Mouse (Mus musculus) gastrocnemius, postnatal 25 days (tissue): ENCODE results near the gene Ctnna2. TPM values are rescaled to one million over a fixed set of nuclear protein-coding genes. Genes with fewer than 3 reads are reported as not detected.

Source experiments
- DNase-seq: peaks from one replicate; pipeline ENCODE4 v3.0.0; 2022
- total RNA-seq, 2 experiments: library from RNA; stranded (reverse); gene quantifications; 1 replicate in 1 of 2; 2 replicates in 1 of 2; pipeline ENCODE4 v1.2.3; 2021

Ctnna2 gene
- total RNA-seq, 2 experiments from 2014 or later: not detected

DNA sequence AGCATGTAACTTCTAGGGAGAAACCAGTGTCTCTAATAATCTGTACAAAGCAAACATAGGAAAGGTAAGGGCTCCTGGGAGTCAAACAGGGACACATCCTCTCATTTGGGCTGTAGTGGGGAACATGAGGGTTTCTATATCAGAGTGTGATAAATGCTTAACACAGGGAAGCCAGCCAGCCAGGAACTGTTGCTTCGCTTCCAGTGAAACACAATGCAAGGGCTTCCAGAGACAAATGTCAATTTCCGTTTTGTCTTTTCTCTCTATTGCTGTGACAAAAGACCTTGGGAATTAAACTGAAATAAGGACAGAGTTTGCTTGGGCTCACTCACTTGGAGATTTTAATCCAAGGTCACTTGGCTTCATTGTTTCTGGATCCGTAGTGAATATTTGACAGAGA, 162.4 kb downstream of the Ctnna2 start:
- no peak for DNase-seq

DNA sequence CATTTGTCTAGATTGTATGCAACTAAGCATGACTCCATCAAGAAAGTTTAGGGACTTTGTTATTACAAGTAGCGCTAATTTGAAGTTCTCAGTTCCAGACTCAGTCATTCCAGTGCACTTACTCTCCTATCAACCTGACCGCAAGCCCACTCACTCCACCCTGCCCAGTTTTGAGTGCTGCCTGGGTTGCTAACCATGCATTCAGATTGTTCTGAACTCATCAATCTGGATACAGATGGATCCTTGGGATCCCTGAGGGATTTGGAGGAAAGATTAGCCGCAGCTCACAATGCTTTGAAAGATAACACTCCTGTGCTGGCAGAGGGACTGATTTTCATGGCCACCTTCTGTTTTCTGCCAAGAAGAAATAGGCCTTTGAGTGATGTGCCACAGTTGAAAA, 168.5 kb downstream of the Ctnna2 start:
- no peak for DNase-seq

DNA sequence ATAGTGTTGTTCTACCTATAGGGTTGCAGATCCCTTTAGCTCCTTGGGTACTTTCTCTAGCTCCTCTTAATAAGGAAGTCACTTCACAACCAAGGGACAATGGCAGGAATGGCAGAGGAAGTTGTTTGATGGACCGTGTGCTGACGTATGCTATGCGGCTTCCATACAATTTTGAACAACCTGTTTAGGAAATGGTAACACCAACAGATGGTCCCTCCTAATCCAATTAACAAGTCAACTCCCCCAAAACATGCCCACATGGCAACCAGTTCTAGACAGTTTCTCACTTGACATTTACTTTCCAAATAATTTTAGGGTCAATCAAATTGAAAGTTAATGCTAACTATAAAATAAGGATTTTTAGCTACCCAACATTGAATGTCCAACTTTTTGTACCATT, 176.9 kb downstream of the Ctnna2 start:
- no peak for DNase-seq

DNA sequence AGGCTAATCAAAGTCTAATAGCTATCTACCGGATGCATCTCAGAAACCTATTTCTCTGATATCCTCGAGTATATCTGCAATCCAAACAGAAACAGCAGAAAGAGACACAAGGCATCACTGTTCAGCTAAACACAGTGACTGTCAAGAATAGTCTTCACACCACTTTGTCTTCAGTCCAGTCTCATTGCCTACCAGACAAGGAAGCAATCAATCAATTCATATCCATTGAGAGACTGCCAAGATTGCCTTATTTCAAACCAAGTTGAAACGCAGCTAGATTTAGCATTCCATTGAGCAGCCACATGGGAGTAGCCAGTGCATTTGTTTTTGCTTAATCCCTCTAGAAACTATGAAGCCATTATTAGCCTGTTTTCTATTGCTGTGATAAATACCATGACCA, 196.2 kb downstream of the Ctnna2 start:
- no peak for DNase-seq

DNA sequence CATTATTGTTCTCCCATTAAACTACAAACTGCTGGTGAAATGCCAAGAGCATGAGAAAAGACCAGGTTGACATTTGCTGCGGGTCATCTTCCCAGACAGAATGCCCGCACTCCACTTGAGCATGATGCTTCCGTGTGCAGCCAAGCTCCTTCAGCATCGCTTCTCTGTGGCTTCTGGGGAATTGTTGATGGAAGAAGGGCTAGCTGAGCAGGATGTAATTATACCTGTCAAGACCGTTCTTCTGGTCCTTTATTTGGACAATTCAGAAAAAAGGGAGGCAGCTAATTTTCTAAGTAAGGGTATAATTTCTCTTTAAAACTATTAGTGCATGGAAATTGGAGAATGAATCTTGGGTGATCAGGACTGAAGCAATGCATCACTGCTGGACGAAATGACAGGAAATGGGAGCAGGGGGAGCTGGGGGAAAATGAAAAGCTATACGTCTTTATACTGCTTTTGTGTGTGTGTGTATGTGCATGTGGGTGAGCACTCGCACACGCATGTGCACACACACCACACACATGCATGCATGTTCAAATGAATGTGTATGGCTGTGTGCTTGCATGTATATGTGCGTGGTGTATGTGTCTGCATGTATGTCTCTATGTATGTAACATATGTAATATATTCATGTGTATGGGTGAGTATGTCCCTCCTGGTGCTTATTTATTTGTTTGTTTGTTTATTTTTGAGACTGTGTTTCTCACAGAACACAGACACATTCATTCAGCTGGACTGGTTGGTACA, 211.0 kb downstream of the Ctnna2 start:
- no peak for DNase-seq

DNA sequence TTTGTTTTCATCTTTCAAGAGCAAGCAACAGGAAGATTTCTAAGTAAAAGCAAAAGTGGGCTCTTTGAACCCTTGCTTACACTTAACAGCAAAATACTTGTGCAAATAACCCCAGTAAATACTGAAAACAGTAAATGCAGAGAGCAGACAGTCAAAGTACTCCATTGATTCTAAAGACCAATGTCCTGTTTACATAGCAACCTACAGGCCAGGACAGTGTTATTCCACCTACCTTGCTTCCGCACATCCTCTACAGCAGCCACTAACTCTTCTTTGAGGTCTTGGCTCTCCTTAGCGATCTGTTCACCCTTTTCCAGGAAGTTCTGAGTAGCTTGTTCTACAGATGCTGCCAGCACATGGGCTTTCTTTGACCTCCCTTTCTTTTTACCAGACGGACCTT, 221.3 kb downstream of the Ctnna2 start:
- no peak for DNase-seq

DNA sequence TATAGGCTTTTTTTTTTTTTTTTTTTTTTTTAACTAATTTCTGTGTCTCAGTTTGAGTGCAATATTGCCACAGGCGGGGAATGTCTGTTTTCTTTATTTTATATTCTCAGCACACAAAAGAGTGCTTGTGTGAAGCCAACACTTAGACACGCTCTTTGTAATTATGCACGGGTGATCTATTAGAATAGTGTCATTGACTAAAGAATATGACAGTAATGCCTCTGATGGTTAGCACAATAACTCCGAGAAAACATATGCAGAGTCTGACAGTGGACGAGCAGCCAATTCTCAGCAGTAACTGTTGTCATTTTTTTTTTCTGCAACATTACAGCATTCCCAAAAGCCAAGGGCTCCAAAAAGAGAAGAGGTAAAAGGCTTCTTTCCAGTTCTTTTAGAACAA, 234.1 kb downstream of the Ctnna2 start:
- DNase-seq: no peak

DNA sequence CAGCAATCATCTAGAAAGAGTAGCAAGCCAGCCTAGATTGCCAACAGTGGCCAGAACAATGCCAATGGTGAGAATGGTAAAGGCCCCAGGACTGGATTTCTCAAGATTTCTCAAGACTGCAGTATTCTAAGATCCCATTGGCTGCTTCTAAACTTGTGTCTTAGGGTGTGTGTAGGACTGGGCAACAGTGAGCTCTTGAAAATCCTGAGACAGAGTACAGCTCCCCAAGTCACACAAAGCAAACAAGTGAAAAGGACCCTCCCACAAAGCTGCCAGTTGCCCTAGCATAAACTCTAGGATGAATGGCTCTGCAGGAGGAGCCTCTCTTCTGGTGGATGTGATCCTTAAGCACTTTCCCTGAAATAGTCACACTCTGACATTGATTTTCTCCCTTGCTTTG, 235.8 kb downstream of the Ctnna2 start:
- no peak for DNase-seq

DNA sequence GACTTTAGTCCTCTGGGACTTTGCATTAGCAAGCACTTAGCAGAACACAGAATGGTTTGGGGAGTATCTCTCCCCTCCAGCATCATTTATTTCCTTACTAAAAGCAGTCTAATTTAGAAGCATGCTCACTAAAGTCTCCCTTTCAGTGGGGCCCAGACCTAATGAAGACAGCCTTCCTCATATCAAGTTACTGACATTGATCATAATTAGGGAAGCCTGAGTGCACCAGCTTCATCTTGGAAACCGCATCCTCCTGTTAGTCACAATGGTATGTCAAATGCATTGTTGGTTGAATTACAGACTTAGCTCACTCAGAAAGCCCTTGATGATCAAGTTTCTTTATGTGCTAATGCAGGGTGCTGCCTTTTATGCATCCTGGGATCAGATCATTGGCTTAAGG, 236.5 kb downstream of the Ctnna2 start:
- DNase-seq: no peak

DNA sequence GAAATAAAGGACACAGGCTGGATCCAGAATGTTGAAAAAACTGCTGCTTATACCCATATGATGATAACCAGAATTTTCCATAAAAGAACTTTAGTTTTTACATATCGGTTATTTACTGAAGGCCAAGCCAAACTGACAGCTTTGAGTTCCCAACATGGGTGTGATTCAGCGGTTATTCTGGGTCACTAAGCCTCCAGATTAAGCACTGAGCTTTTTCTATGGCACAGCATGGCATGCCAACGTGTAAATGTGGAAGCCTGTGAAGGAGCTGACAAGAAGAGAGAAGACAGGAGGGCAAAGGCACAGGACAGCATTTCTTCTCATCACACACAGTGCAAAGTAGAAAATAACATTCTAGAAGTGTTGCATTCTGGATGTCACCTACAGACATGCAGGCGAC, 240.9 kb downstream of the Ctnna2 start:
- no peak for DNase-seq

DNA sequence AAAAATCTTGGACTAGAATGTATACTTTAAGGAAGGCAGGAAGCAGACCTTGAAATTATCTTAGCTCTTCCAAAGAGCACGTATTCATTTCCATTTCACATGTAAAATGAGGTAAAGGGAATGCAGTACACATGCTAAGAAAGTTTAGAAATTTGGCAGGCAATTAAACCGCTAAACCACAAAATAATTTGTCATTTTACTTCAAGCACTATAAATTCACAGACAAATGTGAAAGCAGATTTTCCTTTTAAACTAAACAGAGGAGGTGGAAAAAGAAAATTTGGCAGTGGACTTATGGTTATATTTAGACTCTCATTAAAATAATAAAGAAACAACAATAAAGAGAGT, 254.6 kb downstream of the Ctnna2 start:
- DNase-seq: no peak

DNA sequence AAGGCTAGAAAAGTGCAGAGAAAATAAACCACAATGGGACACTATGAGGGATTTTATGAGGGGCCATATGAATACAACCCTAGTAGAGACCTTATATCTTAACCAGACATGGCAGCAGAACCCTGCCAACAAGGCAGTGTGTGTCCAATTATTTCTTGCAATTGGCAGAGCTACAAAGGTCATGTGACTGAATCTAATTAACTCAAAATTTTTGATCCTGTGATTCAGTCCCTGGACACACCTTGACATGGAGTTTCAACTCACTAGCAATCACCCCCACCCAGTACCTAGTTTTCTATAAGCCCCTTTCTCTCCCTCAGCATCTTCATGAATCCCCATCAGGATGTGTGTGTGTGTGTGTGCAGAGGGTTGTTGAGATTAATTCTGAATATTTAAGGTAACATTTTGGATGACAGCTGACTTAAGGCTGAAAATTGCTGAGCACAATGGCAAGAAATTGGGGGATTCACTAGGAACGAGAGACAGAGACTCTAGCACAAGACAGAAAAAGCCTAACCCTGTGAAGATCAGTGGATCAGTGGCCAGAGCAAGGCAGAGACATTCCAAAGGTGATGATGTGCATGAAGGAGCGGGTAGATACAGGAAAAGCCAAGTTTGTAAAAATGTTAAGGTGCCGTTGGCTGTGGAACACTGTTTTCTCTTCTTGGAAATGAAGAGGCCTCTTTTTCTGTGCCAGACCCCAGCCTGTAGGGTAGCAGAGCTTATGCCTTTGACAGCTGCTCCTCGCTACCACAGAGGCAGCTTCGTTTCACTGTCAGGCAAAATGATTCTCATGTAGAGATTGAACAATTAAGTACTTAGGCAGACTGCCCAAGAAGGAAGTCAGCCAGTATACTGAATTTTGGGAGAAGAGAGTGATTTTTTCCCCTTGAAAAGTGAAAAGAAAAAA, 255.2 kb downstream of the Ctnna2 start:
- DNase-seq: no peak

DNA sequence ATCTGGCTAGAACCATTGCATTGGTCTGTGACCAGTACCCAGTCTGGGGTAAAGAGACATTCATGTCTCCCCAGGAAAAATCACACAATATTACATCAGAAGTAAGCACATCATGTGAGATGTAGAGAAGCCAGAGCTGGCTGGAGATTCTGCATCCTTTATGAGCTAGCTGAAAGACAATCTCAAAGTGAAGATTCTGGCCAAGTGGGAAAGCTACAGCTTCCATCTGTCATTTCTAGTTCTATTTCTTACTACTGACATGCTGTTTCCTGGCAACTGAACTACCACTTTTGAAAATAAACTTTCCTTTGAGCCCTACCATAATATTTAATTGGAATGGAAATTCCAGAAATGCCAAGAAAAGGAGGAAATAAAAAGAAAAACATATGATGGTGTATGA, 285.4 kb downstream of the Ctnna2 start:
- DNase-seq: no peak

DNA sequence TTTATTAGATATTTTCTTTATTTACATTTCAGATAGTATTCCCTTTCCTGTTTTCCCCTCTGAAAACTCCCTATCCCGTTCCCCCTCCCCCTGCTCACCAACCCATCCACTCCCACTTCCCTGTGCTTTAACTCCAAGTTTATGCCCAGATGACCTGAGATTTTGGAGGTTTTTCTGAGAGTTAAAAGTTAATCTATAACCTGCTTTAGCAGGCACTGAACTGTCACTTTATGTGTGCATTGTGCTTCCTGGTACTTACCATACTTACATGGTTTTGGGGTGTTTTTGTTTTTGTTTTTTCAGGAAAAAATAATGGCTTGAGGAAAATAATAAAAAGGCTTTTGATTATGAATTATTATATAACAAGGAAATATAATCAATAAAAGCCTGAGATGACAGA, 292.3 kb downstream of the Ctnna2 start:
- DNase-seq: no peak

DNA sequence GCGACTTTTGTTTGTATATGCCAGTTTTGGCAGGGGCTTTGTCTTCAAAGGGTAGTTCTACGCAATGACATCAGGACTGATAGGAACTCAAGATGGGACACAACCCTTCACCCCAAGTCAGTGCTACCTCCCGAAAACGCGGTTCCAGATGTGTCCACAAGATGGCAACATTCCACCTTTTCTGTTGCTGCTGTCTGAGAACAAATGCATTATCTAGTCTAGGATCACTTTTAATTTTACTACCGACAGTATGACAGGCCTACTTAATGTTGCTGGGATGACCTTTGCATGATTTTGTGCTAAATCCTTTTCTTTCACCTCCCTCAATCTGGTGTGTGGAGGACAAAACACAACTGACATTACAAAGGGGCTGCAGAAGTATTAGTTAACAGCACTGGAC, 329.4 kb downstream of the Ctnna2 start:
- DNase-seq: no peak

DNA sequence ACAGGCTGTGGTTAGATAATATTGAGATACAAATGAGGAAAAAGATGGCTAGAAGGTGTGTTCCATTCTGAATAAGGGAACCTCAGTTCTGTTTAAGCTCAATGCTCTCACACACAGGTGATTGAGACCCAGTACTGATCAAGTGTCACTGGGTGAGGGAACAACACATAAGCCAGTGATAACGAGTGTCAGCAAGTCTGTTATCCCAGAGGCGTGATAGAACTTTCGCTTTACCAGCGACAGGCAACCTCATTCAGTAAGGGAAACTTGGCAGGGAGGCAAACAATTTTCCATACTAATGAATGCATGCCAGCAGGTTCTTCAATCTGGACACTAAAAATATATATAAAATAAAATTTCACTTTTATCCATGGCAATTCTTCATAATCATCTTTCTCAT, 334.9 kb downstream of the Ctnna2 start:
- no peak for DNase-seq

DNA sequence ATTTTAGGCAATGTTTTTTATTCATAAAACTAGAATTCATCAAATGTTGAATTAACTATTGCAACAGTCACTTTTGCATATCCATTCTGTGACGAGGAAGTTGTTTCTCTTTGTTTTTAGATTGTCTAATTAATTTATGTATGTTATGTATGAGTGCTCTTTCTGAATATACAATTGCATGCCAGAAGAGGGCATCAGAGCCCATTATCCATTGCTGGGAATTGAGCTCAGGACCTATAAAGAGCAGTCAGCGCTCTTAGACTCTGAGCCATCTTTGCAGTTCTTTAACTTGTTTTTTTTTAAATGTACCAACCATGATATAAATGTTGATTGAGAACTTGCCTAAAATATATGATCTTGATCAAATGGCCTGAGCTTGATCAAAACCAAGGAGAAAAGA, 340.7 kb downstream of the Ctnna2 start:
- no peak for DNase-seq

DNA sequence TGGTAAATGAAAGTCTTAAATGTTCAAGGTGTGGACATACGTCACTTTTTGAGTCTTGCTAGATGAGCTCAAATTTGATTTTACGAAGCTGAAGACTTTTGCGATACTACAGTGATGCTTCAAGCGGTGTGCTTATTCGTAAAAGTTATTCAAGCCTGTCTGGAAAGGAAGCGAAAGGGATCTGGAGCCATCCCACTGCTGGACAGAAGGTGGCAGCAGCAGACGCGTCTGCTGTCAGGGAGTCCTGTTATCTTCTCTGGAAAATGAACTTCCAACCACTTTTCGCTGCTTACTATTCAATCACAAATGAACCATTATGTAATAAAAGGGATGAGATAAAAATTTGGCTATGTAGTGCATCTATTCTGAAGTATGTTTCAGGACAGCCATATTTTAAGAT, 345.5 kb downstream of the Ctnna2 start:
- no peak for DNase-seq

DNA sequence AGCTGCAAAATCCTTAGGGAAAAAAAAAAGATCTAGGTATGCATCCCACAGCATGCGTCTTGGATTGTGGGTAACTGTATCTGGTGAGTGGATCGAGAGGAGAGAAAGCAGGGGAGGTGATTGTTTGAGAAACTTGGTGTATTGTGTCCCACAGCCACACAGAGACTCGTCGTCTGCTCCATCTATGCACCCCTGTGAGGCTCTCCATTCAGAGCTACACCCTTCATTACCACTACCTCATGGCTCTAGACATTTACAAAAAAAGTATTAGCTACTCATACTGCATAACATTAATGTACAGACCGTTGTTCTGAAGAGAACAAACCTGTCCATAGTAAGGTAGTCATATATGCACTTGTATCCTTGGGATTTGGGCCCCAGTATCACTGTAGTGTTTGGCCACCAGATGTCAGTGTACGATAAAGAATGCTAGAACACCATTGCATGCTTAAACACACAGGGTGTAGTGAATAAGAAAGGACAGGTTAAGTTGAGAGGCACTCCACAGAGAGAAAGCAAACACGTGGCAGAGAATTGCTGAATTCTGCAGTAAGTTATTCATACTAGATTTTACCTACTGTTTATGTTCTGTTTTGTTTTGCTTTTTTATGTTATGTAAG, 350.8 kb downstream of the Ctnna2 start:
- DNase-seq: no peak

DNA sequence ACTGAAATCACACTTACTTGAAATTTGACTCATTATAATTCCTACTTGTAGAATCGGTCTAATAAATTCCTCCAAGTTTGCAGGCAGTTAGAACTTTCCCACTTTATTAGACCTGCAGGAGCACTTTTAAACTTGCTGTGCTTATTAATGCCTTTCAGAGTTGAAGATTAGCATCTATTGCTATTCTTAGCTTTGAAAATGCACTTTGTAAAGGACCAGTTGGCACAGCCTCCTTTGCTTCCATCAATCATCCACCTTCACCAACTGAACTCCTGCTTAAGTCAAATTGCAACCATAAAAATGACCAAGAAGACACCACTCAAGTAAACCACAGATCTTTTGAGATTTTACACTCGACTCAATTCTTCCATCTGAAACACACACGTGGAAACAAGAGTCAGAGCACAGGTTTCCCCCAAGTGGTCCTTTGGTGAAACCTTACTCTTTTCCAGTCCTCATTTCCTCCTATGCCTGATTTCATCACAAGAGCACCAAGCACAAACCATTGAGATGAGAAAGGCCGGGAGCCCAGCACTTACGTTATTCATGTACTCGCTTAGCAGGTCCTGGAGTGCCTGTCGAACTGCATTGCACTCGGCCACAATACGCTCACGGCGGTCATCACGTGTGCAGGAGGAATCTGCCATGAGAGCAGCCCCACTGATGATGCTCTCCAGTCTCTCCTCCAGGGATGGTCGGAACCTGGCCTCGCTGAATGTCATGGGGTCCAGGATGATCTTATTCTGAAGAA, 374.7 kb downstream of the Ctnna2 start:
- DNase-seq: no peak

DNA sequence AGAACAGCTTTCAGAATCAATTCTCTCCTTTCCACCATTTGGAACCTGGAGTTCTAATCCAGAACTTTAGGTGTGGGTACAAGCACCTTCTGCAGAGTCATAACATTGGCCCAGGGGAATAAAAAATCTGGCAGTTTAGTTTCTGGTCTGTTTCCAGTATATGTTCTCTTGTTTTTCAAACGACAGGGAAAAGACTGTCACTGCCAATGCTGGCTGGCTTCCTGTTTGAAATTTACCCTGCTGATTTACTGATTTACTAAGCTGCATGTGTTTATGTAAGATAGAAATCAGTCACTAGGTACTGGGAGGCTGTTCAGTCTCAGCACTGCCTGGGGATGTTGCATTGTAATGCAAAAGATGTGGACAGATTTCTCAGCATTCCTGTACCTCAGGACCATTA, 375.6 kb downstream of the Ctnna2 start:
- no peak for DNase-seq

DNA sequence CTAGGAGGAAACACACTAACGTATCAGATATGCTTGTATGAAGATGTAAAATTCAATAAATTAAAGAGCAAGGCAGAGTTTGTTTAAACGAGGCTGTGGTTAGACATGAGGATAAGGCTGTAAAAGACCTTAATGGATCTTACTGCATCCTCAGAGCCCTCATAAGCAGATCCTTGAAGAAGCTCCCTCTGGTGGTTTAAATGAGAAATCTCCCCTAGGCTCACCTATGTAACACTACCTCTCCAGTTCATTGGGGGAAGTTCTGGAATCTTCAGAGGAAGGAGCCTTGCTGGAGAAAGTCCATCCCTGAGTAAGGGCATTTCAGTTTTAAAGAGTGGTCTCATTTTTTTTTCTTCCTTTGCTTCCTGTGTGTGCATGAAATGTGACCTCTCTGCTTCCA, 380.3 kb downstream of the Ctnna2 start:
- no peak for DNase-seq

DNA sequence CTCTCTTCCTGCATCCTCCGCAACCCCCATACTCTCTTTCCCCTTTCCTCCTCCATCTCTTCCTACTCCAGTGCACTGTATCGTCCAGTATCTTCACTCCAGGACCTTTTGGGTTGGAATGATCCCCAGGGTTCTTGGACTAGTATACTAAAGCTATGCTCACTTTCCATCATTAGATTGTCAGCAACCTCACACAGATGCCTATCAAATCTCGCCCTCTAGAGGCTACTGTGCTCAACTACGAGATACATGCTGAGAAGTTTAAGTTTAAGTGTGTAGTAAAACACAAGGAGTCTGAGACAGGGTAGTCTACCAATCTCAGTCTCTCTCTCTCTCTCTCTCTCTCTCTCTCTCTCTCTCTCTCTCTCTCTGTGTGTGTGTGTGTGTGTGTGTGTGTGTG, 396.9 kb downstream of the Ctnna2 start:
- DNase-seq: no peak
